Mouse (Mus musculus): ENCODE results near the gene Bpifa6.

The Bpifa6 gene

GRCm38 (mm10) chr2:154038932-154039331, 64.2 kb downstream of the Bpifa6 start:
- no peak for DNase-seq (ENCODE audit: low read depth, low spot score)

GRCm38 (mm10) chr2:154044743-154045142, 70.0 kb downstream of the Bpifa6 start:
- no peak for DNase-seq (ENCODE audit: low read depth, low spot score)

Data from skeletal muscle tissue, adult 2 months (tissue).